ENCODE assay signal across 13 mouse cellular contexts in genomic region chr13:63313748-63314607, GRCm38 (mm10).
DNase-seq lines count a peak whose midpoint lies in the region; ATAC-seq lines count a peak whose summit lies in the region.
"Had no signal": no experiment of that assay in that cellular context is flagged by ENCODE, and none has a peak within 500 bp of the region (broad histone marks: within the 10 kb centered on the region; RNA-seq: fewer than 3 reads in every experiment).

No protein-coding gene starts in this region.

- peak overlapping the region; percentile 30 for H3K27ac ChIP-seq in kidney, embryonic 14.5 days (ENCODE audit: low read depth, low read length)
- H3K27ac ChIP-seq in liver, embryonic 12.5 days: peak overlapping the region; percentile 23; the same call in 1 of the 2 replicates
- H3K27ac ChIP-seq: limb, embryonic 15.5 days had no signal

- WGBS in kidney, embryonic 14.5 days: 65% methylated on average over 12 of the region's 12 CpGs
- 58% methylated on average over 12 of the region's 12 CpGs for WGBS in liver, embryonic 12.5 days (ENCODE audit: insufficient replicate concordance)

- no peaks in the 10 kb centered on the region for H3K9me3 ChIP-seq in kidney, embryonic 14.5 days (ENCODE audit: control insufficient read depth, low read length)
- H3K9me3 ChIP-seq in liver, embryonic 12.5 days (replicated peaks): no peaks in the 10 kb centered on the region
- H3K9me3 ChIP-seq: limb, embryonic 15.5 days had no signal

- H3K36me3 ChIP-seq in kidney, embryonic 14.5 days (ENCODE audit: control insufficient read depth, insufficient read depth, low read length): peaks cover 7% of the 10 kb centered on the region; the same call in 1 of the 2 replicates
- H3K36me3 ChIP-seq in liver, embryonic 12.5 days: peaks cover 18% of the 10 kb centered on the region

- H3K4me1 ChIP-seq in kidney, embryonic 14.5 days (ENCODE audit: control insufficient read depth, insufficient read depth, low read length): peaks cover 25% of the 10 kb centered on the region
- H3K4me1 ChIP-seq in liver, embryonic 12.5 days: peaks cover 23% of the 10 kb centered on the region

- no peaks in the 10 kb centered on the region for H3K27me3 ChIP-seq in kidney, embryonic 14.5 days (ENCODE audit: control insufficient read depth, insufficient read depth, low read length)
- H3K27me3 ChIP-seq in liver, embryonic 12.5 days (replicated peaks): no peaks in the 10 kb centered on the region
- H3K27me3 ChIP-seq: limb, embryonic 15.5 days had no signal

- H3K9ac ChIP-seq in kidney, embryonic 14.5 days (ENCODE audit: low read depth, low read length): no peak overlapping the region
- H3K9ac ChIP-seq in liver, embryonic 12.5 days: no peak overlapping the region
- H3K9ac ChIP-seq: limb, embryonic 15.5 days had no signal

- peak; percentile 50 for ATAC-seq in kidney, embryonic 14.5 days (ENCODE audit: low FRiP score, low TSS enrichment)
- ATAC-seq in liver, embryonic 12.5 days: peak; percentile 40; the same call in 1 of the 2 replicates

- DNase-seq in adrenal gland, adult 2 months: peak; percentile 44
- DNase-seq in adrenal gland, postnatal 4 days (ENCODE audit: low spot score in 2 of 2): no peak
- DNase-seq in kidney, postnatal 4 days: no peak
- DNase-seq in ZHBTc4 (ENCODE audit: low read depth, low spot score): peak; percentile 44
- DNase-seq in frontal cortex, adult 2 months (ENCODE audit: extremely low spot score in 1 of 2, low spot score in 1 of 2): no peak
- no peak for DNase-seq in spleen, adult 12 weeks (ENCODE audit: low spot score)
- DNase-seq: cerebellum, postnatal 14 days; gastrocnemius, postnatal 25 days; thymus, postnatal 4 days had no signal

- no peak overlapping the region for H3K4me3 ChIP-seq in kidney, embryonic 14.5 days (ENCODE audit: low read length)
- H3K4me3 ChIP-seq in liver, embryonic 12.5 days: no peak overlapping the region
- H3K4me3 ChIP-seq: limb, embryonic 15.5 days had no signal

- no peak overlapping the region for H3K4me2 ChIP-seq in kidney, embryonic 14.5 days (replicated peaks; ENCODE audit: low read depth, low read length)
- no peak overlapping the region for H3K4me2 ChIP-seq in liver, embryonic 12.5 days
- H3K4me2 ChIP-seq: limb, embryonic 15.5 days; midbrain, embryonic 11.5 days had no signal

Comparison
In these comparisons a context has a peak if more than half of its experiments do, and no peak if none do; other contexts are left out.
1. DNase-seq: peak in adrenal gland, adult 2 months (single experiment) and ZHBTc4 (single experiment); none in adrenal gland, postnatal 4 days (0 of 2), kidney, postnatal 4 days (0 of 2), frontal cortex, adult 2 months (0 of 2) and spleen, adult 12 weeks (single experiment).